Mouse (Mus musculus) stomach, postnatal 0 days (tissue): ENCODE measurements around the gene Pde4c. TPM values are rescaled to one million over a fixed set of nuclear protein-coding genes. Genes with fewer than 3 reads are reported as not detected.

Experiments used
- ATAC-seq: fragments of 200-750 bp; cut with Nextera tagmentation; 2 replicates; pipeline ENCODE4 v1.8.0; 2017; ENCODE audit not compliant: low FRiP score, low TSS enrichment
- DNase-seq: peaks from one replicate; pipeline ENCODE4 v3.0.0-alpha.2; 2016; ENCODE audit warnings: low spot score
- H3K27ac ChIP-seq: fragments of 300-500 bp; sonication (generic); replicated peaks from 2 replicates; pipeline ENCODE4 v1.5.1; 2014; ENCODE audit warnings: mild to moderate bottlenecking, control low read depth
- H3K27me3 ChIP-seq: fragments of 300-500 bp; sonication (generic); 2 replicates; pipeline ENCODE4 v1.6.1; 2014; ENCODE audit warnings: low read length; ENCODE audit not compliant: control insufficient read depth, insufficient read depth
- H3K36me3 ChIP-seq: fragments of 300-500 bp; sonication (generic); 2 replicates; pipeline ENCODE4 v1.6.1; 2014; ENCODE audit warnings: low read length, mixed read lengths; ENCODE audit not compliant: control insufficient read depth, insufficient read depth
- H3K4me1 ChIP-seq: fragments of 300-500 bp; sonication (generic); replicated peaks from 2 replicates; pipeline ENCODE4 v1.6.1; 2014; ENCODE audit warnings: antibody characterized with exemption; ENCODE audit not compliant: control insufficient read depth, insufficient read depth
- H3K4me2 ChIP-seq: fragments of 300-500 bp; sonication (generic); replicated peaks from 2 replicates; pipeline ENCODE4 v1.6.1; 2014; ENCODE audit warnings: low read depth, mild to moderate bottlenecking, control low read depth, moderate library complexity
- H3K4me3 ChIP-seq: fragments of 300-500 bp; sonication (generic); 2 replicates; pipeline ENCODE4 v1.5.1; 2014; ENCODE audit warnings: low read depth, low read length, control low read depth
- H3K9ac ChIP-seq: fragments of 300-500 bp; sonication (generic); 2 replicates; pipeline ENCODE4 v1.6.1; 2014; ENCODE audit warnings: mild to moderate bottlenecking, low read length, control low read depth, mixed read lengths
- H3K9me3 ChIP-seq: fragments of 300-500 bp; sonication (generic); 2 replicates; pipeline ENCODE4 v1.6.1; 2016; ENCODE audit warnings: low read length; ENCODE audit not compliant: control insufficient read depth
- CTCF ChIP-seq: IDR thresholded peaks from 2 replicates; pipeline ENCODE4 v1.5.1; 2016; ENCODE audit warnings: antibody characterized with exemption, low read depth, mild to moderate bottlenecking, moderate library complexity
- EP300 ChIP-seq: optimal IDR thresholded peaks from 2 replicates; pipeline ENCODE3; 2016; ENCODE audit warnings: antibody characterized with exemption
- WGBS: fragments of 180-500 bp; shearing (Covaris S2); extraction: QIAGEN DNeasy Blood & Tissue Kit; methylation state at CpG from one replicate; pipeline ENCODE4 v1.1.7; 2014; 5-methylcytosine and 5-hydroxymethylcytosine counted together
- polyA plus RNA-seq: library from polyadenylated mRNA; unstranded; fragments of >200 nt; fragmentation: Nextera tagmentation; extraction: Ambion mirVana; gene quantifications from 2 replicates; pipeline ENCODE4 v1.2.1, GENCODE M21; 2015

Pde4c gene
- polyA plus RNA-seq, 1 experiment from 2014 or later, result 0.27 TPM

DNA sequence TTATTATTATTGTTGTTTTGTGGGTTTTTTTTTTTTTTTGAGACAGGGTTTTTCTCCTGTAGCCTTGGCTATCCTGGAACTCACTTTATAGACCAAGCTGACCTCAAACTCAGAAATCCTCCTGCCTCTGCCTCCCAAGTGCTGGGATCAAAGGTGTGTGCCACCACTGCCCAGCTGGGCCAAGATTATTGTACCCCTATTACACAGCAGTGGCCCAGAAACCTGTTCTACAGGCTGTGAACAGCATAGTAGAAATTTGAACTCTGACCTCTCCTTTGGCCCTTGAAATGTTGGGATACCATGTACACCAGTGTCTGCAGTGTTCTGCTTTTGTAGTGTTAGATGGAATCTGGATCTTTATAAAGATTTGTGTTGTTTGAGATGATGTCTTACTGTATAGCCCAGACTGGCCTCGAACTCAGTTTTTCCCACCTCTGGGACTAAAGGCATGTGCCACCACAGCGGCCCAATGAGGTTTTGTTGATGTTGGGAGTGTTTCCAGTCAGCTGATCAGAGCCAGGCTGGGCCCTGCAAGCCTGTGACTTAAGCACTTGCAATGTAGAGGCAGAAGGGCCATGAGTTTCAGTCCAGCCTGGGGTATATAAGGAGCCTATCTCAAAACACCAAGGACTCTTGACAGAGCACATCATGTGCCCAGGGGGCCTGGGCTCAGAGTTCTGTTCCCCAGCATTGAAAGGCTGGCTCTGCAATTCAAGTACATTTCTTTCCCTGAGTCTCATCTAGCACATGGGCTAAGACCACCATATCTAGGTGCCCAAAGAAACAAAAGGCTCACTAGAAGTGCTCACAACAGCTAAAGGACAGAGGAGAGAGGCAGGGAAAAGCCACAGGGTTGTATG, 21.3 kb upstream of the Pde4c start:
- DNase-seq (peak; percentile 59), ATAC-seq (no peak)
- 62% methylated on average over 2 of the region's 2 CpGs for WGBS

DNA sequence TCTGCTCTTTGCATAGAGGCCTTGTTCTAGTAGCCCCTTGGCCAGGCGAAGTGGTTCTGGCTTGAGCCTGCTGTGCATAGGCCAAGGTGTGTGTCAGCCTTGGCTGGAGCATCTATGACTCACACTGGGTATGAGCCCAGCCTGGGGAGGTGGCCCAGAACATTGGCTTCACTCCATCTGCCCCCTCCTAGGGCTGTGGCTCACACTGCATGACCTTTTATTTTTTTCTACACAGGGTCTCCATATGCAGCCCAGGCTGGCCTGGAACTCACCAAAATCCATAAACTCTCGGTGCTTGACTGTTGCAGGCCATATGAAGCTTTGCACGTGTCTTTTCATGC, 20.7 kb upstream of the Pde4c start:
- no peak overlapping the region for H3K9ac ChIP-seq
- DNase-seq (peak; percentile 74), ATAC-seq (peak; percentile 13; the same call in 1 of the 2 replicates)
- TF ChIP-seq EP300 (no peak), CTCF (no peak)
- H3K27me3 ChIP-seq, result no peaks in the 10 kb centered on the region
- H3K4me2 ChIP-seq, result 0 out of 2 replicates have a peak overlapping the region, but pooled peaks have one; percentile 1
- H3K4me1 ChIP-seq, result peaks cover 5% of the 10 kb centered on the region
- H3K4me3 ChIP-seq, result no peak overlapping the region
- peak overlapping the region; percentile 35; the same call in 1 of the 2 replicates for H3K27ac ChIP-seq
- no peaks in the 10 kb centered on the region for H3K36me3 ChIP-seq
- H3K9me3 ChIP-seq, result no peaks in the 10 kb centered on the region
- WGBS, result 45% methylated on average over 3 of the region's 3 CpGs

More for the DNA sequence above, 21.3 kb upstream of the Pde4c start:
- no peak overlapping the region for H3K4me3 ChIP-seq
- H3K27ac ChIP-seq, result peak overlapping the region; percentile 35
- H3K27me3 ChIP-seq, result no peaks in the 10 kb centered on the region
- H3K9me3 ChIP-seq, result no peaks in the 10 kb centered on the region
- H3K9ac ChIP-seq, result no peak overlapping the region
- peaks cover 5% of the 10 kb centered on the region for H3K4me1 ChIP-seq
- H3K36me3 ChIP-seq, result no peaks in the 10 kb centered on the region
- peak overlapping the region; percentile 62; the same call in 1 of the 2 replicates for H3K4me2 ChIP-seq
- no peak for TF ChIP-seq EP300
- TF ChIP-seq CTCF, result no peak

DNA sequence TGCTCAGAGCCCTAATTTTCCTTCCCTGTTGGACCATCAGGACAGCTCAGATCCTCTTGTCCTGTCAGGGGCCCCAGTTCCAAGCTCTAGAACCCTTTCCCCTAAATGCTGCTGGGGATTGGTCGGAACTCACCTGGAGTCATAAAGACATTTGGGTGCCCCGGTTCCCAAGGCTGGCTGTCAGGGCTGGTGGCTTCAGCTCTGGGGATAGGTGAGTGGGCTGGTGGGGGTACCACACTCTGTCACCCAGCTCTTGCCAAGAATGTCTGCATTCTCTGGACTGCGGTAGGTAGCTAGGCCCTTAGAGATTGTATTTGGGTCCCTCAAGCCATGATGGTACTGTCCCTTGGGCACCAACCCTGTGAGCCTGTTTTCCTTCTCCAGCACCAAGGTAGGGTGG, 20.2 kb upstream of the Pde4c start, which contains the start of gene Iqcn:
Iqcn (plus strand) TSS at position 171 of the 400 bp plus-strand sequence.
- Histone ChIP-seq H3K4me1 (peaks cover 5% of the 10 kb centered on the region), H3K9me3 (no peaks in the 10 kb centered on the region), H3K27ac (peak within 1 kb of the TSS; percentile 35), H3K4me2 (0 out of 2 replicates have a peak within 1 kb of the TSS, but pooled peaks have one; percentile 1), H3K9ac (no peak within 1 kb of the TSS), H3K36me3 (no peaks in the 10 kb centered on the region), H3K4me3 (no peak within 1 kb of the TSS), H3K27me3 (no peaks in the 10 kb centered on the region)
- TF ChIP-seq CTCF (no peak), EP300 (no peak)
- no peak for ATAC-seq
- DNase-seq, result peak; percentile 43
- WGBS, result 100% methylated on average over 3 of the region's 3 CpGs

DNA sequence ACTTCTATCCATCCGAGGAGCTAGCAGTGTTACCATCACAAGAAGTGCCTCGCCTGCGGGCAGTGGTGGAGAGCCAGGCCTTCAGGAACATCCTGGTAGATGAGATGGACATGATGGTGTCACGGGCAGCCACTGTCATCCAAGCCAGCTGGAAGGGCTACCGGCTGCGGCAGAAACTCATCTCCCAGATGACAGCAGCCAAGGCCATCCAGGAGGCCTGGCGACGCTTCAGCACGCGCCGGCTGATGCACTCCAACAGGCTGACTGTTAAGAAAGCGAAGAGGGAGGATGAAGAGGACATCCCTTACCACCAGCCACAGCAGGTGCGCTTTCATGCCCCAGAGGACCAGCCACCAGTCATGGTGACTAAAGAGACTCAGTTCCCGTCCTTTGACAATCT, 15.2 kb upstream of the Pde4c start:
- H3K9me3 ChIP-seq, result no peaks in the 10 kb centered on the region
- H3K4me3 ChIP-seq, result no peak overlapping the region
- ATAC-seq, result no peak
- no peak overlapping the region for H3K4me2 ChIP-seq
- H3K4me1 ChIP-seq, result no peaks in the 10 kb centered on the region
- no peaks in the 10 kb centered on the region for H3K27me3 ChIP-seq
- no peak overlapping the region for H3K9ac ChIP-seq
- H3K36me3 ChIP-seq, result no peaks in the 10 kb centered on the region
- 88% methylated on average over 14 of the region's 14 CpGs for WGBS
- DNase-seq, result no peak
- TF ChIP-seq CTCF, result no peak
- no peak for TF ChIP-seq EP300
- no peak overlapping the region for H3K27ac ChIP-seq

DNA sequence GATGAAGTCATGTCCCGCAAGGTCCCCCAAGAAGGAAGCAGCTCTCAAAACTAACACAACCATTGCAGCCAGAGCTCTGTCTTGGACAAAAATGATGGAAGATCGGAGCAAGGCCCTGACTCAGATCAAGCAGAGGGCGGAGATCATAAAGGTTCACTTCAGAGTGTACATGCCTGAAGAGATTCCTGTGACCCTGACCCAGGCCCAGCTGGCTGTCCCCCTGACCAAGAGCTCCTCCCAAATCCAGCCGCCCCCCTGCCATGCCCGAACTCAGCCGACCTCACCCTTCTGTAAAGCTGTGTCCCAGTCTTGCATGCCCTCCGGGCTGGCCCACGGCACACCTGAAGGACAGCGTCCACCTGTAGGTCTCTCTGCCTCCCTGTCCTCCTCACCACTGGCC, 13.7 kb upstream of the Pde4c start:
- Histone ChIP-seq H3K27me3 (no peaks in the 10 kb centered on the region), H3K4me1 (no peaks in the 10 kb centered on the region), H3K27ac (no peak overlapping the region), H3K4me3 (no peak overlapping the region), H3K9me3 (no peaks in the 10 kb centered on the region), H3K9ac (no peak overlapping the region), H3K36me3 (no peaks in the 10 kb centered on the region), H3K4me2 (no peak overlapping the region)
- WGBS, result 89% methylated on average over 9 of the region's 9 CpGs
- TF ChIP-seq CTCF, result no peak
- TF ChIP-seq EP300, result no peak
- DNase-seq, result no peak
- ATAC-seq, result no peak

DNA sequence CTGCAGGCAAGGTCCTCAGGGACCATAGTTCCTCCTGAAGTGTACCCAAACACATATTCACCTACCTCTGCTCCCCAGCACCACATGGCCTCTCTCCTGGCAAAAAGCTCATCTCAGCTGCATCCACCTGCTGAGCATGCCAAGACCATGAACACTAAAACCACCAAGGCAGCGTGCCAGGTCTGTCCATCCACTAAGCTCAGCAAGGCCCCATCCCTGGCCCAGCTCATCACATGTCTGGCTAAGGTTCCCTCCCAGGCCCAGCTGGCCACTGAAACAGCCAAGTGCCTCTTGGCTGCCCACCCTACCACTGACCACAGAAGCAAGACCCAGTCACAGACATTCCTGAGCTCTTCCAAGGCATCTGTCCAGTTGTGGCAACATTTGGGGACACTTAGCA, 13.2 kb upstream of the Pde4c start:
- H3K9me3 ChIP-seq, result no peaks in the 10 kb centered on the region
- WGBS, result 87% methylated on average over 1 of the region's 1 CpGs
- H3K4me3 ChIP-seq, result no peak overlapping the region
- H3K36me3 ChIP-seq, result no peaks in the 10 kb centered on the region
- no peak overlapping the region for H3K4me2 ChIP-seq
- H3K27me3 ChIP-seq, result no peaks in the 10 kb centered on the region
- H3K9ac ChIP-seq, result no peak overlapping the region
- DNase-seq (no peak), ATAC-seq (no peak)
- no peak overlapping the region for H3K27ac ChIP-seq
- no peaks in the 10 kb centered on the region for H3K4me1 ChIP-seq
- no peak for TF ChIP-seq CTCF
